8 mouse cellular contexts compared by ENCODE assay signal in the genomic region with DNA sequence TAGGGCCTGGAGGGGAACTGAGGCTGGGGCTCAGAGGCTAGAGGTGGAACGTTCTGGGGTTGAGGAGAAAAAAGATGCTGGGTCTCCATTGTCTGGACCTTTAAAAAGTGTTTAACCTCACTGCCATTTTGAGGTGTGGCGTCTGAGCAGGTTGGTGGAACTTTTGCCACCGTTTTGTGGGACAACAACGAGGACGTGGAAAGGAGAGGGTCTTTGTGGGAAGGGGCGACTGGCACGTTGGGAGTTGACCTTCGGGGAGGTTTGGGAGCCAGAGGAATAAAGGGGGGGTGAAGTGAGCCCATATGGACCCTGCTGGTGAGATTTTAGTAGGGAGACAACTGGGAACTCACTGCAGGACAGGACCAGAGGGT. TPM values are rescaled to one million over a fixed set of nuclear protein-coding genes. Genes with fewer than 3 reads are reported as not detected.
DNase-seq lines count a peak whose midpoint lies in the region; ATAC-seq and TF ChIP-seq lines count a peak whose summit lies in the region.

No protein-coding gene starts in this region.

- peak overlapping the region; percentile 91 for H3K27ac ChIP-seq in layer of hippocampus, adult 2 months
- H3K27ac ChIP-seq in embryonic facial prominence, embryonic 10.5 days (replicated peaks) = peak overlapping the region; percentile 88
- peak overlapping the region; percentile 78 for H3K27ac ChIP-seq in intestine, embryonic 14.5 days (ENCODE audit: low read depth)

- WGBS in embryonic facial prominence, embryonic 10.5 days = under 1% methylated on average over 8 of the region's 8 CpGs
- WGBS in intestine, embryonic 14.5 days = under 1% methylated on average over 8 of the region's 8 CpGs

- H3K4me2 ChIP-seq in intestine, embryonic 14.5 days (ENCODE audit: low read length) = peak overlapping the region; percentile 73
- H3K4me2 ChIP-seq in myocyte (ENCODE audit: low read depth) = peak overlapping the region; percentile 83

- no peaks in the 10 kb centered on the region for H3K27me3 ChIP-seq in embryonic facial prominence, embryonic 10.5 days (replicated peaks; ENCODE audit: low read depth, poor library complexity, severe bottlenecking)
- H3K27me3 ChIP-seq in intestine, embryonic 14.5 days (replicated peaks; ENCODE audit: control insufficient read depth, insufficient read depth, low read length) = no peaks in the 10 kb centered on the region
- no peaks in the 10 kb centered on the region for H3K27me3 ChIP-seq in myocyte (ENCODE audit: control insufficient read depth, insufficient read depth, insufficient read length)

- no peak for TF ChIP-seq POLR2A in myocyte (IDR thresholded peaks at IDR 0.05; ENCODE audit: insufficient read length, low read depth)

- H3K4me3 ChIP-seq in layer of hippocampus, adult 2 months = peak overlapping the region; percentile 86
- H3K4me3 ChIP-seq in embryonic facial prominence, embryonic 10.5 days = peak overlapping the region; percentile 91
- H3K4me3 ChIP-seq in intestine, embryonic 14.5 days (ENCODE audit: low read depth, low read length) = peak overlapping the region; percentile 93
- H3K4me3 ChIP-seq in myocyte = peak overlapping the region; percentile 97

- H3K9ac ChIP-seq in intestine, embryonic 14.5 days (ENCODE audit: low read length) = peak overlapping the region; percentile 98

- H3K4me1 ChIP-seq in embryonic facial prominence, embryonic 10.5 days = peaks cover 24% of the 10 kb centered on the region
- H3K4me1 ChIP-seq in intestine, embryonic 14.5 days (replicated peaks; ENCODE audit: control insufficient read depth, insufficient read depth, low read length) = peaks cover 15% of the 10 kb centered on the region

- H3K9me3 ChIP-seq in embryonic facial prominence, embryonic 10.5 days = no peaks in the 10 kb centered on the region
- no peaks in the 10 kb centered on the region for H3K9me3 ChIP-seq in intestine, embryonic 14.5 days (ENCODE audit: control insufficient read depth, low read length)

- DNase-seq in layer of hippocampus, adult 2 months (ENCODE audit: low spot score in 2 of 2) = no peak
- DNase-seq in layer of hippocampus, adult 9-11 months = no peak
- DNase-seq in embryonic facial prominence, embryonic 10.5 days (ENCODE audit: low spot score) = no peak
- DNase-seq in intestine, embryonic 14.5 days (ENCODE audit: low spot score) = no peak
- DNase-seq in right cerebral cortex, adult 2 months (ENCODE audit: low spot score in 2 of 2) = no peak
- DNase-seq in right cerebral cortex, postnatal 36 days (ENCODE audit: low spot score in 2 of 2) = no peak
- no peak for DNase-seq in thymus, postnatal 36 days

- peaks cover 57% of the 10 kb centered on the region for H3K79me2 ChIP-seq in myocyte (ENCODE audit: control insufficient read depth, insufficient read depth)

- H3K36me3 ChIP-seq in embryonic facial prominence, embryonic 10.5 days (replicated peaks) = peaks cover 79% of the 10 kb centered on the region
- H3K36me3 ChIP-seq in intestine, embryonic 14.5 days (ENCODE audit: control insufficient read depth, insufficient read depth, low read length) = peaks cover 77% of the 10 kb centered on the region
- peaks cover 52% of the 10 kb centered on the region for H3K36me3 ChIP-seq in myocyte (ENCODE audit: control insufficient read depth, insufficient read depth)

- TF ChIP-seq CTCF in layer of hippocampus, adult 2 months (conservative IDR thresholded peaks at IDR 0.05) = no peak

- H3ac ChIP-seq in myocyte (ENCODE audit: control insufficient read depth, insufficient read length) = peak overlapping the region; percentile 73

- no peak for ATAC-seq in intestine, embryonic 14.5 days (replicated peaks; ENCODE audit: low FRiP score, low TSS enrichment, low read depth)

TF ChIP-seq in myocyte, 11 proteins besides CTCF, POLR2A, EP300 and RAD21:
- no peak for TF ChIP-seq MYOD1 (IDR thresholded peaks at IDR 0.05; ENCODE audit: control insufficient read depth in 1 of 3, insufficient read length in 2 of 3, low read depth in 2 of 3)
- no peak for TF ChIP-seq MYOG (IDR thresholded peaks at IDR 0.05; ENCODE audit: control insufficient read depth in 1 of 3, insufficient read depth in 1 of 3, insufficient read length in 2 of 3, low read depth in 2 of 3)
- no peak for TF ChIP-seq SRF (IDR thresholded peaks at IDR 0.05; ENCODE audit: control insufficient read depth, insufficient read length, low read depth)
- TF ChIP-seq REST (IDR thresholded peaks at IDR 0.05; ENCODE audit: insufficient read depth, insufficient read length) = no peak

RNA-seq across cellular contexts. Expression of a gene that starts 0.5 kb away (rescaled TPM):
- 100 to 1,000 TPM; 238 to 242 TPM for total RNA-seq in layer of hippocampus, adult 2 months (2021)
- 550 and 554 TPM in 2 replicates for polyA plus RNA-seq in embryonic facial prominence, embryonic 10.5 days (2016; fragmentation: Nextera tagmentation; extraction: Ambion mirVana)
- 501 and 531 TPM in 2 replicates for polyA plus RNA-seq in intestine, embryonic 14.5 days (2014; fragmentation: Nextera tagmentation; extraction: Ambion mirVana)
- 896 TPM for polyA plus RNA-seq in myocyte (2012; fragmentation: generic; extraction: Trizol)

RNA-seq across cellular contexts. Expression of a gene that starts 13.7 kb away (rescaled TPM):
- 10 to 100 TPM; 20.7 to 20.8 TPM for total RNA-seq in layer of hippocampus, adult 2 months (2021)
- polyA plus RNA-seq in embryonic facial prominence, embryonic 10.5 days (2016; fragmentation: Nextera tagmentation; extraction: Ambion mirVana) = 45.2 and 47.8 TPM in 2 replicates
- 33.3 and 33.5 TPM in 2 replicates for polyA plus RNA-seq in intestine, embryonic 14.5 days (2014; fragmentation: Nextera tagmentation; extraction: Ambion mirVana)
- polyA plus RNA-seq in myocyte (2012; fragmentation: generic; extraction: Trizol) = 24.9 TPM

RNA-seq across cellular contexts. Expression of a gene that starts 21.7 kb away (rescaled TPM):
- total RNA-seq in layer of hippocampus, adult 2 months (2021) = 10 to 100 TPM; 19.4 to 21.9 TPM
- 9.3 and 10.0 TPM in 2 replicates for polyA plus RNA-seq in embryonic facial prominence, embryonic 10.5 days (2016; fragmentation: Nextera tagmentation; extraction: Ambion mirVana)
- 21.6 and 22.2 TPM in 2 replicates for polyA plus RNA-seq in intestine, embryonic 14.5 days (2014; fragmentation: Nextera tagmentation; extraction: Ambion mirVana)
- 93.3 TPM for polyA plus RNA-seq in myocyte (2012; fragmentation: generic; extraction: Trizol)

RNA-seq across cellular contexts. Expression of a gene that starts 25.7 kb away (rescaled TPM):
- total RNA-seq in layer of hippocampus, adult 2 months (2021) = 10 to 100 TPM; 58.0 to 68.7 TPM
- polyA plus RNA-seq in embryonic facial prominence, embryonic 10.5 days (2016; fragmentation: Nextera tagmentation; extraction: Ambion mirVana) = 212 and 216 TPM in 2 replicates
- polyA plus RNA-seq in intestine, embryonic 14.5 days (2014; fragmentation: Nextera tagmentation; extraction: Ambion mirVana) = 40.3 and 40.7 TPM in 2 replicates
- polyA plus RNA-seq in myocyte (2012; fragmentation: generic; extraction: Trizol) = 81.5 TPM

RNA-seq across cellular contexts. Expression of a gene that starts 38.0 kb away (rescaled TPM):
- 10 to 100 TPM; 11.5 to 11.7 TPM for total RNA-seq in layer of hippocampus, adult 2 months (2021)
- 28.9 and 30.1 TPM in 2 replicates for polyA plus RNA-seq in embryonic facial prominence, embryonic 10.5 days (2016; fragmentation: Nextera tagmentation; extraction: Ambion mirVana)
- 16.8 and 18.4 TPM in 2 replicates for polyA plus RNA-seq in intestine, embryonic 14.5 days (2014; fragmentation: Nextera tagmentation; extraction: Ambion mirVana)
- 14.7 TPM for polyA plus RNA-seq in myocyte (2012; fragmentation: generic; extraction: Trizol)
